Mouse (Mus musculus): ENCODE measurements at regions not wholly inside any gene's neighbourhood (a gene's known extent, or its start where the extent isn't known, plus 50 kb on each side); places are given as distances from the start of the nearest gene placed in this dataset.

DNA sequence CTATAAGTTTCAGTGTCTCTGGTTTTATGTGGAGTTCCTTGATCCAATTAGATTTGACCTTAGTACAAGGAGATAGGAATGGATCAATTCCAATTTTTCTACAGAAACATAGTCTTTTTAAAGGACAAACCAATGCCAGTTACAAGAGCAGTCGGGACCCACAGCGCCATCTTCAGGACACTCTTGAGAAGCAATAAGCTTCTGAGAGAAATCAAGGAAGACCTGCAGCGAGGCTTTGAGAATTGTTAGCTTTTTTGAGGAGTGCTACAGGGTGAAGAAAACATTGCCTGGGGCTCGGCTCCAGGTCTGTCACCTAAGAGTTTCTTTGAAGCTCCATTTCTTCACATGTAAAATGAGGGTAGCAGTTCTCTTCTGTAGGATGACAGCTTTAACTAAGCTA lies 112.0 kb upstream of the Ppm1h start:
- DNase-seq, result no peak

DNA sequence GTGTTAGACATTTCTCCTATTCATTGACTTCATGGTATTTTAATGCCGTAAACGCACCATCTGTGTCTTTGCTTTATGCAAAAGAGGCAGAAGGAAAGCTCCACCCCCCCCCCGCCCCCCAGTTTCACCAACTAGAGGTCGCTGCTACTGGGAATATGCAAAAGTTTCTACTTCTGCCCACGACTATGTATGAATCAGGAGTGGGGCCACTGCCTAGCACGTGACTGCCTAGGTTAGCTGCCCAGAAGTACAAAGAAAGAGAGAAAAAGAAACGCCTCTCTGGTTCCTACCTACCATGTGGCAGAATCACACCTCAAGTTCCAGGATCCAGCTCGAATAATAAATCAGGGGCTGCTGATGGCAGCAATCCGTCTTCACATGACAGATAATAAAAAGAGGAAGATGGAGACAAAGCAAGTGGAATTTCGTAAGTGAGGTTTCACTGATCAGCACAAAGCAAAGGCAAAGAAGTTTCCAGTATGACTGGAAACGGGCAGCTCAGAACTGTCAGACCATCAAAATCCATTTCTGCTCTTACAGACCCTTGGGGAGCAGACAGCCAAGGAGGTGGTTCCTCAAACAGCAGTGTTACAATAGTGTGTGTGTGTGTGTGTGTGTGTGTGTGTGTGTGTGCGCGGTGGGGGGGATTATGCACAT lies 108.9 kb upstream of the Ppm1h start:
- DNase-seq, result no peak

DNA sequence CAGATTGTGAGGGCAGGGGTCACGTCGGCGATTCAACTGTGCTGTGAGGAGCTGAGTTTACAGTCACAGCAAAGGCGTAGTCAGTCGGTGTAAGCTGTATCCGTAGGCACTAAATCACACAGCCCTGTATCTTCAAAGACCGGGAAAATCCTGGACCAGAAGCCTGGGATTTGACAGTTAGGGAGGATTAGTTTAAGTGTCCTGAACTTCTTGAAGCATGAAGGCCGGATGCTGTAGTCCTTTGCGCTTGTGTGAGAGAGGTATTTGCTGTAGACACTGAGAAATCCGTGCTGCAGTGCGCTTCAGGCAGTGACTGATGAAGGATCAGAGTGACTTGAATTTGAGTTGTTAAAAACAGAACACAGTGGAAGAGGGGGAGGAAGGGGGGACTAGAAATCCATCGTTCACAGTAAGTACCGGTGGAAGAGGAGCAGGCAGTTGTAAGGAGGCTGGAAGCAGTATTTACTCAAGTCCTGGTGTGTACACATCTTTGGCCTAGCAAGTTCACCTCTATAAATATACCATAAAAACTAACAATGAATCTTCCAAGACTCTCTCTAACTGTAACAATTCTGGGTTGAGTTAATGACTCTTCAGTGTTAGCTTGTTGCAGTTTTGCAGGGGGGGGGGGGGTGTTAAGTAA lies 107.5 kb upstream of the Ppm1h start:
- no peak for DNase-seq

DNA sequence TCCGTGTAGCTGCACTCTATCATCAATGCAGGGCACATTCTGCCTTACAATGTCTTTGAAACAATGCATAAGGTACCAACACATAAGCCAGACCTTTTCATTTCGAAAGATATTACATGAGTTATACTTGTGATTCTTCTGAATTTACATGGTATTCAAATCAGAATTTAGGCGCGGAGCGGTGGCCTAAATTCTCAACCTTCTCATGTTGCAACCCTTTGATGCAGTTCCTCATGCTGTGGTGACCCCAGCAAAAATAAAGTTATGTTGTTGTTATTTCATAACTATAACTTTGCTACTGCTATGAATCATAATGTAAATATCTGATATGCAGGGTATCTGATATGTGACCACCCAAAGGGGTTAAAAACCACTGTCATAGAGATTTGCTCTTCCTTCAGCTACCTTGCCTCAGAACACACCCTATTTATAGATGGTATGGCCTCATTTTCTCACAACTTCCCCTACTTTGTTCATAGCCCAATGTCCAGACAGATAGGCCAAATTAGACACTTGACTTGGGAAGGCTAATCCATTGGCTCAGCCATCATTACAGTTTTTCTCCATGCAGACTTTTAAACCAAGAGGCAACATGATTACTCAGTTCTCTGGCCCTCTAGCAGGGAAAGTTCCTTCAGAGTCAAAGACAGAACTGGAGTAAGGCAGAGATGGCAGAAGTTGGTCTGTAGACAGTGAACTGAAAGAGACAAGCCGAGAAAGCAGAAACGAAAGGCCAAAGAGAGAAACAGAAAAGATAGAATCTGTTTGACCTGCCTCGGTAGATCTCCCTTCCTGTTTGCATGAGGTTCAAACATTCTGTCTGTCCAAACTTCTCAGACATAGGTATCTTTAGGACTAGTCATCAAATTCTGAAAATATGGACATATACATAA lies 102.1 kb upstream of the Ppm1h start:
- DNase-seq, result no peak

DNA sequence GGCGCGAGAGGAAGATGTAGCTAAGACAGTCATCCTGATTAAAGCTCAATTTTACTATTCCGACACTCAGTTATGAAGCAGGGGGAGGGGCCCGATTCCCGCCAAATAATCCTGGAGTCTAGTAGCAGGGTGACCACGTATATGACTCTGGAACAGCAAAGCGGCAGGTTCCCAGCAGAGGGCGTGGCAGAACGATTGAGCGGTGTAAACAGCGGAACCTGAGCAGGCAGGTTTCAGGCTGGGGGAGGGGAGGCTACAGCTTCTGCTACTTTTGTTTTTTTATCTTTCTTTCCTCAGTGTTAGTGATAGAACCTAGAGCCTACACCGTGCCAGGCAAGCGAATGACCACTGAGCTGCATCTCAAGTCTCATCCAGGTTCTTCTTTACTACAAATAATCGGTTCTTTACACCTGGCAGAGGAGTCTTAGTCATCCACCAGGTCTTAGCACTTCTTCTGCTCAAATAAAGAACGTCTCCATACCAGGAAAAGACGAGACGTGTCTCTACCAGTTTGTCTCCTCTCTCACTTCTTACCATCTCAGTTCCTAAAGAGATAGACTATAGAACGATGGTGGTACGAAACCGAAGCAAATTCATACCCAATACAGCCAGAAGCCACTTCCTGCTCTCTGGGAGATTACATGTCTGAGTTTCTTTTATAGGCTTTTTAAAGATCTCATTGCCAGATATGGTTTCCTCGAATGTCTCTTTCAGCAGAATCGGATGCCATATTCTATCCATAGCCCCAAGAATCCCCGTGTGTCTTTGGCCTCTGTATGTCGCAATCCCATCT lies 100.2 kb upstream of the Ppm1h start:
- DNase-seq, result peak; percentile 12

DNA sequence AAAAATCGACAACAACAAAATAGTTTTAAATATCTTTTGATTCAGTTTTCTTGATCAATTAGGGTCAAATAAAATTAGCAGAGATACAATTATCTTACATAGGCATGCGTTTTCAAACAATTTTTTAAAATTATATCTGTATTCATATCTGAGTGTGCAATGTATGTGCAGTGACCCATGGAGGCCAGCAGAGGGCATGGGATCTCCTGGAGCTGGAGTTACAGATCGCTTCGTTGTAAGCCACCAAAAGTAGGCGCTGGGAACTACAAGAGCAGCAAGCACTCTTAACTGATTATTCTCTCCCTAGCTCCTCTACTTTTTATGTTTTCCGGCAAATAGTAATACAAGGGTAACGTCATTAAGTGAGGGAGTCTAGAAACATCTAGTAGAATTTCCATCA lies 97.5 kb upstream of the Ppm1h start:
- DNase-seq, result no peak

DNA sequence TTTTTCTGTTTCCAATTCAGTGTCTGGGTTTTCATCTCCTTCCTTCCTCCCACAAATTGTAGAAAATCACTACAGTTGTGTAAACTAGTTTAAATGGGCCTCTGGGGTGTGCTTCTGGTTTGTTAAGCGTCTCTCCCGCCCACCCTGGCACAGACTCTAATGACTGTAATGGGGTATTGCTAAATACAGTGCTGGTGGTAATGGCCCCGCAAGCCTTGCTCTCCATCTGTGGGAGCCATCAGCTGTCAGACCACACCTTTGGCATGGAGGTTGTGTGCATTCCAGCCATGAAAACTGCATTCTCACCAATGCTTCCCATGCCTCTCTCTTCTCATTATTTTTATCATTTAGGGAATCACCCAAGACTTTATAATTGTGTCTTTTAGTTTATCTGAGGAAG lies 91.0 kb upstream of the Ppm1h start:
- DNase-seq, result no peak

DNA sequence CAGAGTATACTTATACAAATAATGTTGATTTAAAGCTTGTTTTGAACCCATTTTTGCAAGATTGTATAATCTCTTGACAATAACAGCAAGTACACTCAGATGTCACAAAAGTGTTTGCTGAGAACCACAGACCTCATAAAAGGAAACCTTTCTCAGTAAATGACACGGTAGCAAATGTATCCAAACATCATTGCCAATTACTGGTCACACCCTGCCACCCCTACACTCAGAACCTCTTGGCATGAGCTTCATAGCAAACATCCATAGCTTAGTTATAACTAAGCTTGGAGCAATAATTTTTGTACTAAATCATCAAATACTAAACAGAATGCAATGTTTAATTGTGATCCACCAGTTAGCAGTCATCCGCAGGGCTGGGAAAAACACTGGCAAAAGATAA lies 79.1 kb upstream of the Ppm1h start:
- no peak for DNase-seq

DNA sequence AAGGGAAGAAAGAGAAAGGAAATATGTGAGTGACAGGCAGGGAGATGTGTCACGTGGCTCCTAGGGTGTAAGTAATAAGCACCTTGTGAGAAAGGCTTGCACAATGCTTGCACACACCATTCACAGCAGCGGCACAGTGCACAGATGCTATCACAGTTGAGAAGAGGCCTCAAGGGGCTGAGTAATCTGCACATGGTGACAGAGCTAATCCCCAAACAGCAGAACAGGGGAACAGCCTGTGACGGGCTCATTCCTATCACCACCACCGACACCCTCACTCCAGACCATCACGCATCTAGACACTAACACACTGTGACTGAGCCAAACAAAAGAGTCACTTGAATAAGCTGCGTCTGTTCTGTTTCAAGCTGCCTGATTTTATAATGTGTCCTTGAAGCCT lies 76.2 kb upstream of the Ppm1h start:
- no peak for DNase-seq

DNA sequence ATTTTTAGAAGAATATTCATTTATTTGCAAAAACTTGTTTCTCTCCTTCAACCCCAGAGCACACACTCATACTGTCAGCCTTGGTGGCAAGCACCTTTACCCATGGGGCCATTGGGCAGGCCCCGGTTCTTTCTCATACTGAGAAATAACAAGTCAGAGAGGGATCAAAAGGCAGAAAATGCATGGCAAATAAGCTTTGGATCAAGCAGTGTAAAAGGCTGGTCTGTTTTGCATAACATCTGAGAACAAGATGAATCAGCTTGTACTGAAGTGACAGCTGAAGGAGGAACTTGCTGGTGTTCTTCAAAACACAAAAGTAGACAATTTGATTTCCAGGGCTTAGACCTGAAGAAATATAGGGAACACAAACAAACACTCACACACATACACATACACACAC lies 74.6 kb upstream of the Ppm1h start:
- DNase-seq, result no peak

DNA sequence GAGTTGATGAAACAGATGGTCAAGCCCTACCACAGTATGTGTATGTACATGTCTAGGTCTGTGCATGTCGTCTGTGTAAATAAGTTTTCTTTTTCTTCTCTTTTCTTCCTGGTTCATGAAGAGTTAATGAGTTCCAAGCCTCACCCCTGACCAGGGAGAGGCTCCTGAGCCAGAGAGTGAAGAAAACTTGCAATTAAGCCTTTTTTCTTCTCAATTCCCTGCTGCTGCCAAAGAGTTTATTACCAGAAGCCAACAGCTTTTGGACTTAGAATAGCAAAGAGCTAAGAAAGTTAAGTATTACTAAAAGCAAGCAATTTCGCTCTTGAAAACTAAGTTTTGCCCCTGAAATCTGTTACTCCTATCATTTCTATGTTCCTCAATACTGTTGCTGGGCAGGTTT lies 65.3 kb upstream of the Ppm1h start:
- no peak for DNase-seq

DNA sequence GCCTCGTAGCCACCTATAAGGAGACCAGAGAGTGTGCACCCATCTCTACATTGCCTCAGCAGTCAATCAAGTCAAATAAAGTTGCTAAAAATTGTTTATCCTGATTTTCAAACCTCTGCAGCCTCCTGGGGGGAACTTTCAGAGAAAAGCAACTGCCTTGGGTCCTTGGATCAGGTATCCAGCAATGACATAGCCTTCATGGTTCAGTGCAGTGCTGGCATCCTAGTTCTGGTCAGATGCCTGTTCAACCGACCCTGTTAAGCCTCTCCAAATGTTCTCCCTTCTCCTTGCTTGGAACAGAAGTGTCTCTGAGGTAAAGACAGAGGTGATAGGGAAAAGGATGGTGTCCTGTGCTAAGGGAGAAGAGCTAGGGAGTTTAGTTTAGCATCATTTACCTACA lies 64.7 kb upstream of the Ppm1h start:
- DNase-seq, result no peak

DNA sequence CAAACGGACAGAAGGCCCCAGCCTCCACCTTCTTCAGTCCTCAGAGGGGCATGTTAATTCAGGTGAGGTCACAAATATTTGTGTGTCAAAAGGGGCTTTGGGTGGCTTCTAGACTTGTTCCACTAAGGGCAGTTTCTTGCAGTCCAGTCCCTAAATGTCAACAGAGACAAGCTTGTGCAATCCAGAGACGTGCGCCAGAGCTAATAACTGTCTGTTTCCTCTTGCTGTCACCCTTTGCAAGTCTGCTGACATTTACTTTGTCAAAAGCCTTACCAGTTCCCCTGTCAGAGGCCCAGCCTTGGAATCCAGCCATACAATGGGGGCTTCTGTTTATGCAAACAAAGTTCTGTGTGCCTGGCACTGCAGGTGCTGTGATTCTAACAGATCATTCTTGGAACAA lies 63.8 kb upstream of the Ppm1h start:
- peak; percentile 5 for DNase-seq

DNA sequence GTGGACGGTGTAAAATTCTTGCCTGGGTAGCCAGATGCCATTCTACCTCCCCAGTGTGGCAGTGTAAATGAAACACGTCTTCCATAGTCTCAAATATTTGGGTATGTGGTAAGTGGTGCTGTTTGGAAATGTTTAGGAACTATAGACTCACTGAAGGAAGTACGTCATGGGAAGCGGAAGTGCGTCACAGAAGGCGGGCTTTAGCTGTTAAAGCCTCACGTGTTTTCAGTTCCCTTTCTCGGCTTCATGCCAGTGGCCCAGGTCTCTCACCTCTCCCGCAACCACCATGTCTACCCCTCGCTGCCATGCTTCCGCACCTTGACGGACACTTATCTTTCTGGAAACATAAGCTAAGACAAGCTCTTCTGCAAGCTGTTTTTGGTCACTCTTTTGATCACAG lies 62.9 kb upstream of the Ppm1h start:
- DNase-seq, result no peak

DNA sequence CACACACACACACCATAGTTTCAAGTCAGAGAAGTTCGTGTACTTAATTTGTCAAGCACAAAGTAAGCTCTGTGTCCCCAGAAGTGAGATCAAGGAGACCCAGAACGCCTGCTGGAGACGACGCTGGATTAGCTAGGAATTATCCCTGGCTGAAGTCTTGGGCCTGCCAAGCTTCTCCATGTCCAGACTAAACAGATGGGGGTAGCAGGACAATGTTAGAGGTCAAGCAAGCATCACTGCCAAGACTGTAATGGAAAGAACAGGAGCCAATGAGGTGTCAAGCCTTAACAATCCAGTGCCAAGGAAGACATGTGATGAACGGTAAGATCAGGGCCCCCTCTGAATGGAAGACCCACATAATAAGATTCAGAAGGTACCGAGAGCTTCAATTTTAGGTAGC lies 62.2 kb upstream of the Ppm1h start:
- no peak for DNase-seq

DNA sequence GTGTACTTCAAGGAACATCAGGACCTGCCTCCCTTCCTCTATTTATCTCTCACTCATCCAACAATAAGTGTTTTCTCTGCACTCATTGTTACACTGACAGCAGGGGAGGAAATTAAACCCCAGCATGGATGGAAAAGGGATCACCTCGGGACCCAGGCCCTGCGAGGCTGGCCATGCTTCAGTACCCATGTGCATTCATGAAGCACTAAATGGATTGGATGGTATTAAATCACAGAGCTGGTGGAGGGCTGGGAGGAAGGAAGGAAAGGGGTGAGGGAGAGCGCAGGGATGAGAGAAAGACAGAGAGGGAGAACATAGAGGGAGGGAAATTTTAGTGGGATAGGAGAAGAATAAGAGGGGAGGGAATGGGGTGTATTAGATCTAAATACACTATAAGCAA lies 59.7 kb upstream of the Ppm1h start:
- no peak for DNase-seq

DNA sequence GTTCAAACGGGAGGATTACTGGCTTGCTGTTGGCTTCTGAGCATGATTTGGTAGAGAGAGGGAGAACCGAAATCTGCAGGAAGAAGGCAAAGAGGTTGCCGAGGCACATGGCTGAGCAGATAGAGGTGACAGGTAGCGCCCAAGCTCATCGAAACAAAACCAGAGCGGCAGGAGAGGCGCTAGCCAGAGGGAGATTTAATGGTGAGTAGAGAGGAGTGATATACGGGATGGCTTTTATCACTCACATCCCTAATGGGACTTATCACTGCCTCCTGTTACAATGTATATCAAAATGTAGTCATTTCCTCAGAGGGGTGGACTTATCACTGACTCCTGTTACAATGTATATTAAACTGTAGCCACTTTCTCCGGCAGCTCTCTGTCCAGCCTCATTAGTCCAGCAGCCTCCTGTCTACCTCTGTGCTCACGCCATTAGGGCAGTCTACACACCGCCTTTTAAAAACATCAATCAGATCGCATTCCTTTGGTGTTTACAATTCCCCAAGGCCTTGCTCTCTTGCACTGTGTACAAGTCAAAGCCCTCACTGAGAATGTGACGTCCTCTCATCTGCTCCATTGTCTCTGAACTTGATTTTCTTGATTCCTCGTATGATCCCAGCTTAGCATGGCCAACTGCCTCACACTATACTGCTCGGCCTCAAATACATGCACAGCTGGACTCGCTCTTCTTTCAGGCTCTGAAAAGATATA lies 59.0 kb upstream of the Ppm1h start:
- DNase-seq, result no peak
